Mouse (Mus musculus): ENCODE measurements at regions not wholly inside any gene's neighbourhood (a gene's known extent, or its start where the extent isn't known, plus 50 kb on each side); places are given as distances from the start of the nearest gene placed in this dataset.
A peak's percentile ranks its signal among the peaks of the same experiment; 100 is the strongest.

GRCm38 (mm10) chr9:84977470-84977869, 335.1 kb upstream of the Gm11114 start:
- H3K27me3 ChIP-seq (replicated peaks; ENCODE audit: control insufficient read depth, insufficient read depth, low read length): no peaks in the 10 kb centered on the region
- ATAC-seq: no peak
- H3K27ac ChIP-seq (ENCODE audit: low read depth, low read length): no peak overlapping the region
- no peak overlapping the region for H3K4me2 ChIP-seq (ENCODE audit: low read length)
- WGBS: 91% methylated on average over 5 of the region's 5 CpGs
- no peaks in the 10 kb centered on the region for H3K9me3 ChIP-seq (ENCODE audit: control insufficient read depth, low read length)
- H3K9ac ChIP-seq (ENCODE audit: low read depth, low read length): no peak overlapping the region
- H3K36me3 ChIP-seq (ENCODE audit: control insufficient read depth, insufficient read depth, low read length): no peaks in the 10 kb centered on the region
- no peaks in the 10 kb centered on the region for H3K4me1 ChIP-seq (ENCODE audit: control insufficient read depth, insufficient read depth, low read depth, low read length)
- H3K4me3 ChIP-seq (ENCODE audit: low read length): no peak overlapping the region

- H3K27me3 ChIP-seq (replicated peaks; ENCODE audit: control insufficient read depth, insufficient read depth, low read length): no peaks in the 10 kb centered on the region
- H3K36me3 ChIP-seq (ENCODE audit: control insufficient read depth, insufficient read depth, low read length): no peaks in the 10 kb centered on the region
- WGBS: 64% methylated on average over 1 of the region's 1 CpGs
- H3K27ac ChIP-seq (ENCODE audit: low read depth, low read length): no peak overlapping the region
- H3K4me1 ChIP-seq (ENCODE audit: control insufficient read depth, insufficient read depth, low read depth, low read length): no peaks in the 10 kb centered on the region
- ATAC-seq: no peak
- H3K4me3 ChIP-seq (ENCODE audit: low read length): no peak overlapping the region
- H3K4me2 ChIP-seq (ENCODE audit: low read length): no peak overlapping the region
- H3K9me3 ChIP-seq (ENCODE audit: control insufficient read depth, low read length): no peaks in the 10 kb centered on the region
- no peak overlapping the region for H3K9ac ChIP-seq (ENCODE audit: low read depth, low read length)
Observed at GRCm38 (mm10) chr9:85003414-85003813, 309.2 kb upstream of the Gm11114 start.

- no peaks in the 10 kb centered on the region for H3K4me1 ChIP-seq (ENCODE audit: control insufficient read depth, insufficient read depth, low read depth, low read length)
- no peak overlapping the region for H3K4me3 ChIP-seq (ENCODE audit: low read length)
- no peaks in the 10 kb centered on the region for H3K27me3 ChIP-seq (replicated peaks; ENCODE audit: control insufficient read depth, insufficient read depth, low read length)
- no peak overlapping the region for H3K27ac ChIP-seq (ENCODE audit: low read depth, low read length)
- no peak overlapping the region for H3K9ac ChIP-seq (ENCODE audit: low read depth, low read length)
- no peak overlapping the region for H3K4me2 ChIP-seq (ENCODE audit: low read length)
- no peaks in the 10 kb centered on the region for H3K36me3 ChIP-seq (ENCODE audit: control insufficient read depth, insufficient read depth, low read length)
- H3K9me3 ChIP-seq (ENCODE audit: control insufficient read depth, low read length): no peaks in the 10 kb centered on the region
- 69% methylated on average over 1 of the region's 1 CpGs for WGBS
- ATAC-seq: no peak
Observed at GRCm38 (mm10) chr9:85011361-85011760, 301.2 kb upstream of the Gm11114 start.

- 34% methylated on average over 2 of the region's 2 CpGs for WGBS
- H3K27ac ChIP-seq (ENCODE audit: low read depth, low read length): no peak overlapping the region
- H3K9me3 ChIP-seq (ENCODE audit: control insufficient read depth, low read length): no peaks in the 10 kb centered on the region
- H3K4me3 ChIP-seq (ENCODE audit: low read length): no peak overlapping the region
- no peaks in the 10 kb centered on the region for H3K36me3 ChIP-seq (ENCODE audit: control insufficient read depth, insufficient read depth, low read length)
- H3K9ac ChIP-seq (ENCODE audit: low read depth, low read length): no peak overlapping the region
- H3K27me3 ChIP-seq (replicated peaks; ENCODE audit: control insufficient read depth, insufficient read depth, low read length): no peaks in the 10 kb centered on the region
- H3K4me2 ChIP-seq (ENCODE audit: low read length): no peak overlapping the region
- ATAC-seq: 0 out of 2 replicates have a peak, but pooled peaks have one; percentile 52
- H3K4me1 ChIP-seq (ENCODE audit: control insufficient read depth, insufficient read depth, low read depth, low read length): no peaks in the 10 kb centered on the region; the same call in 1 of the 2 replicates
Observed at GRCm38 (mm10) chr9:85048112-85048978, 264.2 kb upstream of the Gm11114 start.

- Histone ChIP-seq H3K9me3 (ENCODE audit: control insufficient read depth, low read length) (no peaks in the 10 kb centered on the region), H3K27me3 (replicated peaks; ENCODE audit: control insufficient read depth, insufficient read depth, low read length) (no peaks in the 10 kb centered on the region), H3K4me3 (ENCODE audit: low read length) (no peak overlapping the region), H3K9ac (ENCODE audit: low read depth, low read length) (no peak overlapping the region), H3K4me1 (ENCODE audit: control insufficient read depth, insufficient read depth, low read depth, low read length) (no peaks in the 10 kb centered on the region; the same call in 1 of the 2 replicates), H3K4me2 (ENCODE audit: low read length) (no peak overlapping the region), H3K27ac (ENCODE audit: low read depth, low read length) (no peak overlapping the region), H3K36me3 (ENCODE audit: control insufficient read depth, insufficient read depth, low read length) (no peaks in the 10 kb centered on the region)
- no peak for ATAC-seq
- 82% methylated on average over 4 of the region's 4 CpGs for WGBS
Observed at GRCm38 (mm10) chr9:85052526-85052925, 260.0 kb upstream of the Gm11114 start.

GRCm38 (mm10) chr9:85079975-85080374, 232.6 kb upstream of the Gm11114 start:
- Histone ChIP-seq H3K27me3 (replicated peaks; ENCODE audit: control insufficient read depth, insufficient read depth, low read length) (no peaks in the 10 kb centered on the region), H3K9me3 (ENCODE audit: control insufficient read depth, low read length) (no peaks in the 10 kb centered on the region), H3K4me2 (ENCODE audit: low read length) (no peak overlapping the region), H3K9ac (ENCODE audit: low read depth, low read length) (no peak overlapping the region), H3K4me3 (ENCODE audit: low read length) (no peak overlapping the region), H3K36me3 (ENCODE audit: control insufficient read depth, insufficient read depth, low read length) (no peaks in the 10 kb centered on the region), H3K27ac (ENCODE audit: low read depth, low read length) (no peak overlapping the region), H3K4me1 (ENCODE audit: control insufficient read depth, insufficient read depth, low read depth, low read length) (no peaks in the 10 kb centered on the region)
- ATAC-seq: no peak
- 89% methylated on average over 5 of the region's 5 CpGs for WGBS

- no peak for ATAC-seq
- Histone ChIP-seq H3K9me3 (ENCODE audit: control insufficient read depth, low read length) (no peaks in the 10 kb centered on the region), H3K27me3 (replicated peaks; ENCODE audit: control insufficient read depth, insufficient read depth, low read length) (no peaks in the 10 kb centered on the region), H3K36me3 (ENCODE audit: control insufficient read depth, insufficient read depth, low read length) (no peaks in the 10 kb centered on the region), H3K4me2 (ENCODE audit: low read length) (no peak overlapping the region), H3K27ac (ENCODE audit: low read depth, low read length) (no peak overlapping the region), H3K9ac (ENCODE audit: low read depth, low read length) (no peak overlapping the region), H3K4me1 (ENCODE audit: control insufficient read depth, insufficient read depth, low read depth, low read length) (no peaks in the 10 kb centered on the region), H3K4me3 (ENCODE audit: low read length) (no peak overlapping the region)
- WGBS: 90% methylated on average over 6 of the region's 6 CpGs
Observed at GRCm38 (mm10) chr9:85088556-85089338, 223.8 kb upstream of the Gm11114 start.

- ATAC-seq: no peak
- no peak overlapping the region for H3K4me2 ChIP-seq (ENCODE audit: low read length)
Observed at GRCm38 (mm10) chr9:85090297-85090696, 222.3 kb upstream of the Gm11114 start.

GRCm38 (mm10) chr9:85095234-85095633, 217.3 kb upstream of the Gm11114 start:
- ATAC-seq: no peak
- H3K9ac ChIP-seq (ENCODE audit: low read depth, low read length): no peak overlapping the region
- 97% methylated on average over 3 of the region's 3 CpGs for WGBS
- H3K27me3 ChIP-seq (replicated peaks; ENCODE audit: control insufficient read depth, insufficient read depth, low read length): no peaks in the 10 kb centered on the region
- H3K36me3 ChIP-seq (ENCODE audit: control insufficient read depth, insufficient read depth, low read length): no peaks in the 10 kb centered on the region
- no peak overlapping the region for H3K4me3 ChIP-seq (ENCODE audit: low read length)
- no peaks in the 10 kb centered on the region for H3K4me1 ChIP-seq (ENCODE audit: control insufficient read depth, insufficient read depth, low read depth, low read length)
- H3K4me2 ChIP-seq (ENCODE audit: low read length): no peak overlapping the region
- H3K9me3 ChIP-seq (ENCODE audit: control insufficient read depth, low read length): no peaks in the 10 kb centered on the region
- no peak overlapping the region for H3K27ac ChIP-seq (ENCODE audit: low read depth, low read length)

More at GRCm38 (mm10) chr9:85090297-85090696, 222.3 kb upstream of the Gm11114 start:
- no peaks in the 10 kb centered on the region for H3K9me3 ChIP-seq (ENCODE audit: control insufficient read depth, low read length)
- H3K27me3 ChIP-seq (replicated peaks; ENCODE audit: control insufficient read depth, insufficient read depth, low read length): no peaks in the 10 kb centered on the region
- H3K36me3 ChIP-seq (ENCODE audit: control insufficient read depth, insufficient read depth, low read length): no peaks in the 10 kb centered on the region
- H3K27ac ChIP-seq (ENCODE audit: low read depth, low read length): no peak overlapping the region
- no peak overlapping the region for H3K9ac ChIP-seq (ENCODE audit: low read depth, low read length)
- WGBS: 81% methylated on average over 10 of the region's 10 CpGs
- H3K4me1 ChIP-seq (ENCODE audit: control insufficient read depth, insufficient read depth, low read depth, low read length): no peaks in the 10 kb centered on the region
- no peak overlapping the region for H3K4me3 ChIP-seq (ENCODE audit: low read length)

Data from hindbrain, embryonic 16.5 days (tissue).